Mouse (Mus musculus) lung, adult 2 months (tissue): ENCODE results near the gene Adam19.

Source experiments
- CTCF ChIP-seq: fragments of 200-500 bp; IDR thresholded peaks from 2 replicates; pipeline ENCODE4 v1.5.1; 2011; ENCODE audit warnings: mild to moderate bottlenecking, low read length, control low read depth; ENCODE audit not compliant: insufficient read depth
- POLR2A ChIP-seq: fragments of 200-500 bp; IDR thresholded peaks from 2 replicates; pipeline ENCODE4 v1.6.1; 2011; ENCODE audit warnings: low read depth, mild to moderate bottlenecking, control low read depth, low read length, borderline replicate concordance; ENCODE audit errors: extremely low read depth

- no peak for TF ChIP-seq POLR2A
- no peak for TF ChIP-seq CTCF
These were observed 40.5 kb downstream of the Adam19 start for GRCm38 (mm10) chr11:46096265-46096649.
